Mouse (Mus musculus) myocyte (in vitro differentiated cells): Measurements from ENCODE around the gene Ier3. TPM values are rescaled to one million over a fixed set of nuclear protein-coding genes. Genes with fewer than 3 reads are reported as not detected.

Experiments
- H3K27me3 ChIP-seq: one replicate; pipeline ENCODE4 v1.6.1; 2011; ENCODE audit not compliant: control insufficient read depth, insufficient read depth, insufficient read length
- H3K36me3 ChIP-seq: one replicate; pipeline ENCODE4 v1.6.1; 2011; ENCODE audit not compliant: control insufficient read depth, insufficient read depth
- H3K4me2 ChIP-seq: one replicate; pipeline ENCODE4 v1.6.1; 2011; ENCODE audit warnings: low read depth, control low read depth
- H3K4me3 ChIP-seq: one replicate; pipeline ENCODE4 v1.5.1; 2011; ENCODE audit warnings: mild to moderate bottlenecking, control low read depth, moderate library complexity
- H3K79me2 ChIP-seq: one replicate; pipeline ENCODE4 v1.6.1; 2011; ENCODE audit not compliant: control insufficient read depth, insufficient read depth
- H3ac ChIP-seq: one replicate; pipeline ENCODE4 v1.6.1; 2011; ENCODE audit not compliant: control insufficient read depth, insufficient read length
- CEBPB ChIP-seq: IDR thresholded peaks from 2 replicates; pipeline ENCODE4 v1.6.1; 2011; ENCODE audit warnings: mild to moderate bottlenecking, moderate library complexity; ENCODE audit not compliant: poor library complexity, insufficient read depth, severe bottlenecking
- E2F4 ChIP-seq: IDR thresholded peaks from one replicate; pipeline ENCODE4 v1.6.1; 2011; ENCODE audit warnings: mild to moderate bottlenecking, control low read depth, moderate library complexity; ENCODE audit not compliant: insufficient read depth
- MAX ChIP-seq: IDR thresholded peaks from one replicate; pipeline ENCODE4 v1.6.1; 2011; ENCODE audit warnings: low read depth, mild to moderate bottlenecking, control low read depth
- MYOD1 ChIP-seq, 3 experiments: IDR thresholded peaks; one replicate each; pipeline ENCODE4 v1.6.1; 2011; ENCODE audit warnings: control low read depth in 2 of 3, low read depth in 2 of 3, mild to moderate bottlenecking in 2 of 3, moderate library complexity in 1 of 3; ENCODE audit not compliant: insufficient read length in 2 of 3, control insufficient read depth in 1 of 3
- MYOG ChIP-seq, 3 experiments: IDR thresholded peaks; one replicate each; pipeline ENCODE4 v1.6.1; 2011; ENCODE audit warnings: control low read depth in 2 of 3, low read depth in 2 of 3, mild to moderate bottlenecking in 2 of 3; ENCODE audit not compliant: insufficient read length in 2 of 3, control insufficient read depth in 1 of 3, insufficient read depth in 1 of 3
- POLR2A ChIP-seq: IDR thresholded peaks from one replicate; pipeline ENCODE4 v1.6.1; 2011; ENCODE audit warnings: low read depth, mild to moderate bottlenecking, control low read depth, moderate library complexity; ENCODE audit not compliant: insufficient read length
- POLR2AphosphoS2 ChIP-seq: IDR thresholded peaks from one replicate; pipeline ENCODE4 v1.6.1; 2011; ENCODE audit warnings: low read depth, control low read depth; ENCODE audit not compliant: insufficient read length
- REST ChIP-seq: IDR thresholded peaks from one replicate; pipeline ENCODE4 v1.6.1; 2011; ENCODE audit warnings: mild to moderate bottlenecking, control low read depth, moderate library complexity; ENCODE audit not compliant: insufficient read depth, insufficient read length
- SRF ChIP-seq: IDR thresholded peaks from one replicate; pipeline ENCODE4 v1.6.1; 2011; ENCODE audit warnings: low read depth; ENCODE audit not compliant: control insufficient read depth, insufficient read length
- TCF12 ChIP-seq: IDR thresholded peaks from one replicate; pipeline ENCODE4 v1.6.1; 2011; ENCODE audit warnings: mild to moderate bottlenecking, control low read depth; ENCODE audit not compliant: poor library complexity, insufficient read depth, severe bottlenecking
- TCF3 ChIP-seq: IDR thresholded peaks from one replicate; pipeline ENCODE4 v1.6.1; 2011; ENCODE audit warnings: low read depth, control low read depth; ENCODE audit not compliant: insufficient read length
- USF1 ChIP-seq: IDR thresholded peaks from one replicate; pipeline ENCODE4 v1.6.1; 2011; ENCODE audit warnings: low read depth, mild to moderate bottlenecking, control low read depth, moderate library complexity
- polyA plus RNA-seq: library from polyadenylated mRNA; unstranded; fragments of >200 nt; fragmentation: generic; extraction: Trizol; gene quantifications from one replicate; pipeline ENCODE4 v1.2.1, GENCODE M21; 2012; ENCODE audit warnings: missing spikeins

Ier3 gene
- polyA plus RNA-seq, 1 experiment = 45.1 TPM

GRCm38 (mm10) chr17:35866281-35866831, 44.9 kb downstream of the Ier3 start:
- Histone ChIP-seq H3K27me3 (no peaks in the 10 kb centered on the region), H3K79me2 (peaks cover 49% of the 10 kb centered on the region), H3K36me3 (no peaks in the 10 kb centered on the region), H3K4me3 (peak overlapping the region; percentile 90), H3ac (peak overlapping the region; percentile 64), H3K4me2 (peak overlapping the region; percentile 99)
- TF ChIP-seq TCF12 = no peak
- no peak for TF ChIP-seq USF1
- peak in 1 of 3 experiments; percentile 5 for TF ChIP-seq MYOG (IDR thresholded peaks at IDR 0.05; ENCODE audit: control insufficient read depth in 1 of 3, insufficient read depth in 1 of 3, insufficient read length in 2 of 3, low read depth in 2 of 3)
- TF ChIP-seq CEBPB = no peak
- peak; percentile 92 for TF ChIP-seq POLR2AphosphoS2
- TF ChIP-seq MYOD1 (IDR thresholded peaks at IDR 0.05; ENCODE audit: control insufficient read depth in 1 of 3, insufficient read length in 2 of 3, low read depth in 2 of 3) = no peak
- TF ChIP-seq SRF = no peak
- TF ChIP-seq REST = no peak
- TF ChIP-seq MAX = no peak
- no peak for TF ChIP-seq E2F4
- no peak for TF ChIP-seq TCF3
- TF ChIP-seq POLR2A = peak; percentile 93

- TF ChIP-seq E2F4 (no peak), POLR2AphosphoS2 (peak; percentile 15), USF1 (no peak)
- Histone ChIP-seq H3K36me3 (no peaks in the 10 kb centered on the region), H3K4me2 (peak overlapping the region; percentile 99), H3K27me3 (no peaks in the 10 kb centered on the region), H3ac (peak overlapping the region; percentile 64), H3K79me2 (peaks cover 57% of the 10 kb centered on the region), H3K4me3 (peak overlapping the region; percentile 90)
Observed at GRCm38 (mm10) chr17:35866911-35867890, 45.7 kb downstream of the Ier3 start.

GRCm38 (mm10) chr17:35868165-35868820, 46.8 kb downstream of the Ier3 start:
- peak overlapping the region; percentile 99 for H3K4me2 ChIP-seq
- H3K4me3 ChIP-seq = peak overlapping the region; percentile 90
- TF ChIP-seq E2F4 = no peak
- no peak for TF ChIP-seq REST
- no peak for TF ChIP-seq SRF
- no peak for TF ChIP-seq TCF3
- peak; percentile 22 for TF ChIP-seq POLR2AphosphoS2
- peaks cover 68% of the 10 kb centered on the region for H3K79me2 ChIP-seq
- H3K27me3 ChIP-seq = no peaks in the 10 kb centered on the region
- peaks cover 7% of the 10 kb centered on the region for H3K36me3 ChIP-seq
- peak overlapping the region; percentile 64 for H3ac ChIP-seq

GRCm38 (mm10) chr17:35868961-35869345, 47.5 kb downstream of the Ier3 start:
- Histone ChIP-seq H3K79me2 (peaks cover 74% of the 10 kb centered on the region), H3K4me2 (peak overlapping the region; percentile 99), H3K4me3 (peak overlapping the region; percentile 90), H3K36me3 (peaks cover 7% of the 10 kb centered on the region), H3ac (peak overlapping the region; percentile 64), H3K27me3 (no peaks in the 10 kb centered on the region)
- no peak for TF ChIP-seq MAX
- TF ChIP-seq CEBPB = no peak
- TF ChIP-seq E2F4 = no peak
- TF ChIP-seq USF1 = no peak
- TF ChIP-seq MYOG (IDR thresholded peaks at IDR 0.05; ENCODE audit: control insufficient read depth in 1 of 3, insufficient read depth in 1 of 3, insufficient read length in 2 of 3, low read depth in 2 of 3) = no peak
- TF ChIP-seq TCF3 = no peak
- no peak for TF ChIP-seq REST
- no peak for TF ChIP-seq MYOD1 (IDR thresholded peaks at IDR 0.05; ENCODE audit: control insufficient read depth in 1 of 3, insufficient read length in 2 of 3, low read depth in 2 of 3)
- TF ChIP-seq SRF = no peak
- no peak for TF ChIP-seq POLR2A
